Mouse (Mus musculus): ENCODE results near the gene Gtf2a2. TPM values are rescaled to one million over a fixed set of nuclear protein-coding genes. Genes with fewer than 3 reads are reported as not detected.
"Not testable (repeated sequence)": the region's sequence is repeated elsewhere in the genome, so short reads cannot be mapped to it uniquely, and the experiment has no call there.

The Gtf2a2 gene
- total and polyA plus RNA-seq, 3 experiments: 74.9 to 75.8 TPM; not detected in 1

GRCm38 (mm10) chr9:70023615-70024014 is 11.3 kb downstream of the Gtf2a2 start:
- DNase-seq (ENCODE audit: low read depth, low spot score); H3K9me3 ChIP-seq (replicated peaks; ENCODE audit: insufficient read depth, low read length); H3K4me3 ChIP-seq (ENCODE audit: control insufficient read depth in 1 of 2, insufficient read depth in 1 of 2, low read depth in 2 of 2, low read length in 2 of 2); H3K4me1 ChIP-seq (ENCODE audit: control insufficient read depth in 1 of 2, insufficient read depth in 2 of 2, low read length in 2 of 2); H3K27ac ChIP-seq (ENCODE audit: control insufficient read depth, low read depth, low read length); H3K79me2 ChIP-seq (ENCODE audit: control insufficient read depth, insufficient read depth, low read length, poor library complexity); H3K9ac ChIP-seq (ENCODE audit: control insufficient read depth, low read depth, low read length, poor library complexity, severe bottlenecking); H3K27me3 ChIP-seq (ENCODE audit: control insufficient read depth in 1 of 2, insufficient read depth in 2 of 2, low read length in 2 of 2): not testable (repeated sequence)
- TF ChIP-seq ZNF384 (IDR thresholded peaks at IDR 0.05; ENCODE audit: low read depth, low read length): 0 out of 2 replicates have a peak, but pooled peaks have one; percentile 41
- peaks cover 6 to 20% of the 10 kb centered on the region in 2 experiments for H3K36me3 ChIP-seq (ENCODE audit: control insufficient read depth in 1 of 2, insufficient read depth in 2 of 2, low read length in 2 of 2)

DNA sequence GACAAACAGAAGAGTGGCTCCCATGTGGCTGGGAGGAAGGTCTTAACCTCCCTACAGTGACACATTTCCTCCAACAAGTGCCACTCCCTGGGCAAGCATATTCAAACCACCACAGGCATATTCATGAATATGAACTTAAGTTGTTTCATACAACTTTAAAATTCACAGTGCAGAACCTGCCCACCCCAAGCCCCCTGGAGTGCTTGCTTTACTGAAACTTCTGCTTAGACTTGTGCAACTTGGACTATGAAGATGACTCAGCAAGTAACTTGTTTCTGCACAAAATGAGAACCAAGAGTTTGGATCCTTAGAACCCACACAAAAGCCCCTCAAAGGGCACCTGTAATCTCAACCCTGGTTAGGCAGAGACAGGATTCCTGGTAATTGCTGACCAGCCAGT is 12.3 kb downstream of the Gtf2a2 start:
- DNase-seq (ENCODE audit: low read depth, low spot score): peak; percentile 49

GRCm38 (mm10) chr9:70025365-70026012 is 13.1 kb downstream of the Gtf2a2 start:
- TF ChIP-seq SMC3 (IDR thresholded peaks at IDR 0.05; ENCODE audit: low read depth, low read length) (no peak), MAZ (IDR thresholded peaks at IDR 0.05; ENCODE audit: low read depth, low read length) (no peak)
- Histone ChIP-seq H3K9me3 (replicated peaks; ENCODE audit: insufficient read depth, low read length) (no peaks in the 10 kb centered on the region), H3K27me3 (ENCODE audit: control insufficient read depth in 1 of 2, insufficient read depth in 2 of 2, low read length in 2 of 2) (no peaks in the 10 kb centered on the region)

More for the DNA sequence above, 12.3 kb downstream of the Gtf2a2 start:
- H3K79me2 ChIP-seq (ENCODE audit: control insufficient read depth, insufficient read depth, low read length, poor library complexity): no peaks in the 10 kb centered on the region
- no peak overlapping the region for H3K27ac ChIP-seq (ENCODE audit: control insufficient read depth, low read depth, low read length)
- H3K9me3 ChIP-seq (replicated peaks; ENCODE audit: insufficient read depth, low read length): no peaks in the 10 kb centered on the region
- H3K4me3 ChIP-seq (ENCODE audit: control insufficient read depth in 1 of 2, insufficient read depth in 1 of 2, low read depth in 2 of 2, low read length in 2 of 2): no peak overlapping the region
- no peaks in the 10 kb centered on the region for H3K27me3 ChIP-seq (ENCODE audit: control insufficient read depth in 1 of 2, insufficient read depth in 2 of 2, low read length in 2 of 2)
- peaks cover 6 to 8% of the 10 kb centered on the region in 2 experiments; a peak in 3 of 4 replicates for H3K4me1 ChIP-seq (ENCODE audit: control insufficient read depth in 1 of 2, insufficient read depth in 2 of 2, low read length in 2 of 2)
- no peak for TF ChIP-seq POLR2AphosphoS5 (IDR thresholded peaks at IDR 0.05; ENCODE audit: borderline replicate concordance, low read depth, low read length)
- TF ChIP-seq MXI1 (IDR thresholded peaks at IDR 0.05; ENCODE audit: low read depth, low read length): no peak
- TF ChIP-seq ZC3H11A (IDR thresholded peaks at IDR 0.05; ENCODE audit: low read depth, low read length): no peak
- TF ChIP-seq E2F4 (IDR thresholded peaks at IDR 0.05; ENCODE audit: borderline replicate concordance, low read depth, low read length): no peak
- no peak for TF ChIP-seq POLR2A (IDR thresholded peaks at IDR 0.05; ENCODE audit: control insufficient read depth in 1 of 2, insufficient read depth in 1 of 2, low read depth in 1 of 2, low read length in 2 of 2, poor library complexity in 1 of 2)
- TF ChIP-seq MYC (IDR thresholded peaks at IDR 0.05; ENCODE audit: low read depth, low read length): no peak
- peaks cover 5 to 20% of the 10 kb centered on the region in 2 experiments for H3K36me3 ChIP-seq (ENCODE audit: control insufficient read depth in 1 of 2, insufficient read depth in 2 of 2, low read length in 2 of 2)
- no peak overlapping the region for H3K9ac ChIP-seq (ENCODE audit: control insufficient read depth, low read depth, low read length, poor library complexity, severe bottlenecking)

More at GRCm38 (mm10) chr9:70025365-70026012, 13.1 kb downstream of the Gtf2a2 start:
- no peak overlapping the region for H3K4me3 ChIP-seq (ENCODE audit: control insufficient read depth in 1 of 2, insufficient read depth in 1 of 2, low read depth in 2 of 2, low read length in 2 of 2)
- H3K79me2 ChIP-seq (ENCODE audit: control insufficient read depth, insufficient read depth, low read length, poor library complexity): no peaks in the 10 kb centered on the region
- H3K9ac ChIP-seq (ENCODE audit: control insufficient read depth, low read depth, low read length, poor library complexity, severe bottlenecking): no peak overlapping the region
- no peak for DNase-seq (ENCODE audit: low read depth, low spot score)
- peaks cover 2 to 20% of the 10 kb centered on the region in 2 experiments for H3K36me3 ChIP-seq (ENCODE audit: control insufficient read depth in 1 of 2, insufficient read depth in 2 of 2, low read length in 2 of 2)
- H3K27ac ChIP-seq (ENCODE audit: control insufficient read depth, low read depth, low read length): no peak overlapping the region
- peaks cover 6 to 8% of the 10 kb centered on the region in 2 experiments; a peak in 3 of 4 replicates for H3K4me1 ChIP-seq (ENCODE audit: control insufficient read depth in 1 of 2, insufficient read depth in 2 of 2, low read length in 2 of 2)
